Mouse (Mus musculus) ZHBTc4 (cell line): Measurements from ENCODE around the gene Nelfb.

Source experiments
- DNase-seq: peaks from one replicate; pipeline ENCODE4 v3.0.0-alpha.2; 2011; ENCODE audit warnings: low read depth, low spot score

The Nelfb gene

DNA sequence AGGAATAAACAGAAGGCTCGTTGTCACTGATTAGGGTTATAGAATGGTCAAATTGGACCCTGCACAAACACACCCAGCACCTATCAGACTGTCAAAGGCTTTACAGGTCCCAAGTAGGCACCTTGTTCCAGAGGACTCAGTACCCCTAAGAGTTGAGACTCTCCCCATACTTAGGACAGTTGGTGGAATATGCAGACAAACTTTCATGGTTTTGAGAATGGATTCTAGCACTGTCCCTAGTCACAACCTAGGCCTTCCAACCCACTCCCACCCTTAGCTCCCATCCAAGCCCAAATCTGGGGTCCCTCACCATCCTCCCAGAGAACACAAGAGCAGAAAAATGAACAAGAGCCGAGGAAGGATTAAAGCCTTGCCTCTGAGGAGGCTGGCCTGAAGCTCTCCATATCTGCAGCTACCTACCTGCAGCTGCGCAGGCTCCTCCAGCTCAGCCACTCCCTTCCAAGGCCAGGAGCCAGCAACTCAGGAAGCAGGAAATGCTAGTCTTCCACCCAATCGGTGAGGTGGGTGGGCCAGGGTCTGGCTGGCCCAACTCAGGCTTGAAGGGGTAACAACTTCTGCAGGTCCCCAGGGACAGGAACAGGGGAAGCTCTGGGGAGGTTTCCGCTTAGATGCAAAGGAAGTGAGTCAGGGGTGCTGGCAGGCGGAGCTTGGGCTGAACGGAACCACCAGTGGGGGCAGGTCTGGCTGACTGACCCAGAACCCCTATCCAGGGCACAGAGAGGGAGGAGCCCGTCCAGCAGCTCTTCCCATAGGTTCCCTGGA, 14.9 kb downstream of the Nelfb start, which contains the start of gene Tor4a:
TSS of gene Tor4a (minus strand) at position 715 of the 783 bp plus-strand sequence.
- peak; percentile 86 for DNase-seq

DNA sequence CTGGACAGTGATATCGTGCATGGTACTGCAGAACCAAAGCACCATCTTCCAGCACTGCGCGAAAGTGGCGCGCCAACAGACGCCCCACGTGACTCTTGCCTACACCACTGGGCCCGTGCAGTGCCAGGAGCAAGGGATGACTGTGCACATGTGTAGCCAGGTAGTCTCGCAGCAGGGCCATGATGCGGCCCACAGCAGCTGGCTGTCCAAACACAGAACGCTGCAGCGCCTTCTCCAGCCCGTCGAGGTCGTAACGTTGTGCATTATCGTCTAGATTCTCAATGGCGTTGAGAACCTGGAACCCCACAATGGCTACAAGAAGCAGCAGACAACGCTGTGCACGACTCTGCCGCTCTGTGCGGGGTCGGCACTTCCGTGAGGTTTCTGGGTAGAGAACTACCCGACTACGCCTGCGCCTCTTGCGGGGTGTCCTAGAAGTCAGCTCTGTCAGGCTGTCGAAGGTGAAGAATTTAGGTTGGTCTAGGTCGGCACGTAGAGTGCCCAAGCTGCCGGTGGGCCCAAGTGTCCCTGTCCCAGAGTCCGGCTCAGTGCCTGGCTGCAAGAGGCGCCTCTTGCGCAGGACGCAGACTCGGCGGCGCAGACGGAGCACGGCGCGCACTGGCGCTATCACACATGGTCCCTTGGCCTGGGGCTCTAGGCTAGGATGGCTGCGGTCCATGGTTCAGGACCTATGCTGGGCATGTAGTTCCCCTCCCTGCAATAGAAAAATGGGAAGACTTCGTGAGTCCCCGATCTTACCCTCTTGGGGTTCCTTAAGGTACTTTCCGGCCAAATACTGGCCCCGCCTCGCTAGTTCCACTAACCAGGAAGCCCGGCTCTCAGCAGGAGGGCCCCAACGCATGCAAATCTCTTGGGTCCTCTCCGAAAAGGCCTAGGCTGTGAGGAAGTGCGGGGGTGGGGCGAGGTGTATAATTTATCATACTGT, 15.8 kb downstream of the Nelfb start:
- peak; percentile 71 for DNase-seq

DNA sequence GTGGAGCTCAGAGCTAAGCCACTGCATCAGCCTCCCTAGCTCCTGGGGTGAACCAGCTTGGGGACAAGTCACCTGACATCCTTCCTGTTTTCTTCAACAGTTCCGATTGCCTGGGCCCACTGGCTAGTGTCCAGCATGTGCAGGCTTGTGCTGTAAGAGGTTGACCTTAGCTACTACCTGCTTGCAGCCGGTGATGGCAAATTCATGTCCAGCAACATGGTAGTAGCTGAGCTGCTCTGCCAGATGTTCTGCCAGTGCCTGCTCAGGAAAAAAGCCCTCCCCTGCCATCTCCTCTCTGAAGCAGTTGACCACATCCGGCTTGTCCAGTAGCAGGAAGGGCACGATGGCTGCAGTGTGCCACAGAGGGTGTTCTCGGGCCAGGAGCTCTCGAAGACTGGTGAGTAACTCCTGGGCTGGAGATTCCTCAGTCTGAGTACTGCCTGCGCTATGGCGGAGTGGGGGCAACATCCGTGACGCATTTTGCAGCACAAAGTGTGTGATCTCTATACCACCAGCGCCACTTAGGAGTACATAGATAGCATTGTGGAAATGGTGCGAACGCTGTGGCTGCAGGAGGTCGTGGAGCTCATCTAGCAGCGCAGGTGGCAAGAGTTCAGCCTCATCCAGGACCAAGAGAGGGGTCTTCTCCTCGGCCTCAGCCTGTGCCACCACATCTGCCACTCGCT, 16.7 kb downstream of the Nelfb start:
- no peak for DNase-seq

DNA sequence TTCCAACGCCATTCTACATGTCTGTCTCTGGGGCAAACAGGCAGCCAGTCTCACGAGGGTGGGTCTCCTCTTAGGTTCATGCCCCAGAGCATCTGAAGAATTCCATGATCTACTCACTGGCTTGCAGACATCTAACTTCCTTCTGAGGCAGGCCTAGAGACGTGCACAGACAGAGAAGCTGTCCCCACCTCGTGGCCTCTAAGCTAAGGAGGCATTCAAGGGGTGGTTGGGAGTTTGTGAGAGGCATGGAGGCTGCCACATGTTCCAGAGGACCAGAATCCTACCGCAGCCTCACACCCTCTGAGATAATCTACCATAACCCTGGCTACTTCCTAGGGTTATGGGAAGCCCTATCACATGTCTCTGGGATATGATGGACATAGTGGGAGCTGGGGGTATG, 17.3 kb downstream of the Nelfb start:
- no peak for DNase-seq

DNA sequence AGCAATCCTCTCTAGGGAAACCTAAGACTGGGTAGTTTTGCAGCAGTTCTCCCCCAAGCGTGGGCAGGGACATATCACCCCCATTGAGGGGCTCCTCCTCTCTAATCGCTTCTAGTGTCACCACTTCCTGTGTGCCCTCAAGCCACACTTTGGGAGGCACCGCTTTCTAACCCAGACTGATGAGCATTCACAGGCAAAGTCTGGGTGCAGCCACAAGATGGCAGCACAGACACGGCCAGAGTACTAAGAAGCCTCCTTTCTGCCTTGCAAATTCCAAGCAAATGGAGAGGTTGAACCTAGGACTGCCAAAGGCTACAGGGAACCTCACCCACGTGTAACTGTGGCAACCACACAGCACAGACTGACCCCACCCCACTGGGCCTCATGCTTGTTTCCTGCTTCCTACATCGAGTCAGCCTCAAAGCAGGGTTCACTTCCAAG, 17.9 kb downstream of the Nelfb start:
- peak; percentile 97 for DNase-seq

DNA sequence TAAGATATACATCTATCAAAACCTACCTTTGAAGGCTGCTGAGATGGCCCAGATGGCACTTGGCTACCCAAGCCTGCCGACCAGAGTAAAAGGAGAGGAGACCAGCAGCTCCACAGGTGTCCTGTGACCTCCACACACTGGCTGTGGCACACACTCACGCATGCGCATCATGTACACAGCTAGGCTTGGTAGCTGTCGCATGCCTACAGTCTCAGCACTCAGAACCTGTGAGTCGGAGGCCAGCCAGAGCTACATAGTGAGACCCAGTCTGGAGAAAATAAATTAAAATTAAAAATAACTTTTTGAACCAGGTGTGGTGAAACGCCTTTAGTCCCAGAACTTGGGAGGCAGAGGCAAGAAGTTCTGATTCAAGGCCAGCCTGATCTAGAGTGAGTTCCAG, 23.4 kb downstream of the Nelfb start:
- no peak for DNase-seq

DNA sequence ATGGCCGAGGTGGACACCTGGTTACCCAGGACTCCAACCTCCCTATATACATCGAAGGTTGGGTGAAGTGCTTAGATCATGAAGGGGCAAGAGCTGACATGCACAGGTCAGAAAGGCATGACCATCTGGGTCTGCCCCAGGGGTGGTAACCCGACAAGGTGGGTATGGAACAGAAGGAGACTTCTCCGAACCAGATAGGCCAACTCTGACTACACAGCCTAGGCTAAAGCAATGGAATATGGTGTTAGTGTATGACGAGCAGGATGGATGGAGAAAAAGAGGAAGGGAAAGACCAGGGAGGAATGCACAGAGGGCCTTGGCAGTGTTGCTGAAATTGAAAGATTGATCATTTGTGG, 24.7 kb downstream of the Nelfb start:
- DNase-seq = no peak

DNA sequence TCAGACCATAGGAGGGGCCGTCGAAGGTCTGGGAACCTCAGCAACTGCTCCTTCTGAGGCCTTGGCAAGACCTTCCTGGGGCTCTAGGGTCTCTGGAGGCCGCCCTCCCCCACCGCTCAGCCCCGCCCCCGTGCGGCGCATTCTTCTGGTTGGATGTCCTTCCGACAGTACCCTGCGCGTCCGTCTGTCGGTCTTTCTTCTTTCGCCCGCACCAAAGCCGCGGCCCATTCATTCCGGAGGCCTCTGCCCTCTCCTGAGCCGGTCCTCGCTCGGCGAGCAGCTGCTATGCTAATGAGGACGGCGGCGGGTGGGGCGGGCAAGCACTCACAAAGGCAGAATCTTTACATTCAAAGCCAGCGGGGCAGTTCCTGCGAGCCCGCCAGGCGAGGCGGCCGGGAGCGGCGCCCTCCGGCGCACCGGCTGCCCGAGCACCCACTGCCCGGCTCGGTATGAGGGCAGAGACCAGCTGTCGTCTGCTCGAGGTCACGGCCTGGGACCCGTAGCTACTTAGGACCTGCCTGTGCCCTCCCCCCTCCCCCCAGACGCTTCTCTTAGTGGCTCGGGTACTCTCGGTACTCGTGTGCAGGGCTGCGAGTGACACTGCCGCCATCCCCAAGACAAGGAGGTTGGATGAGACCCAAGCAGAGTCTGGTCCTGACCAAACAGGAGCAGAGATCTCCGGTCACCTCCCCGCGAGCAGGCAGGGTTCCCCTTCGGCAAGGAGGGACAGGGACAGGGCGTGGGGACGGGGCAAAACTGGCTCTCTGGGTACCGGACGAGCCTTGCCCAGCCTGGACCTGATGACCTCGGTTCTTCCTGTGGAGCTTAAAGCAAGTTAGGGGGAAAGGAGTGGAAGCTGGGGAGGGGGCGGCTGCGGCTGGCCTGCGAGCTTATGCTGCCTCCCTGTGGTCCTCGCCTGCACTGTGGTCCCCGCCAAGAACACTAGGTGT, 25.4 kb downstream of the Nelfb start:
- peak; percentile 88 for DNase-seq

DNA sequence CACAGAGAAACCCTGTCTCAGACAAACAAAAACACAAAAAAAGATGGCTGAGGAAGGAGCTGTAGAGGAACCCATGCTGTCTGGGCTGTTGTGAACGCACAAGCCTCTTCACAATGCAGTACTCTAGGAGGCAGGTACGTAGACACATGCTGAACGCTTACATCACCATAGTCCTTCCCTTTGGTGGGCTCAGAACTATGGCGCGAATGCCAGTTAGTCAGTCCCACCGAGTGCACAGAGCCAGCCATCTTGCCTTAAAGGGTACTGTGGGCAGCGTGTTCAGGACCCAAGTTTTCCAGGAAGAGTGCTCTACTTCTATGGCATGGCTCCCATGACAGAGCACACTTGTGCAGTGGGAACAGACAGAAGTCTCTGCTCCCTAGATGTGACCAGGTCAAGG, 26.8 kb downstream of the Nelfb start:
- no peak for DNase-seq

DNA sequence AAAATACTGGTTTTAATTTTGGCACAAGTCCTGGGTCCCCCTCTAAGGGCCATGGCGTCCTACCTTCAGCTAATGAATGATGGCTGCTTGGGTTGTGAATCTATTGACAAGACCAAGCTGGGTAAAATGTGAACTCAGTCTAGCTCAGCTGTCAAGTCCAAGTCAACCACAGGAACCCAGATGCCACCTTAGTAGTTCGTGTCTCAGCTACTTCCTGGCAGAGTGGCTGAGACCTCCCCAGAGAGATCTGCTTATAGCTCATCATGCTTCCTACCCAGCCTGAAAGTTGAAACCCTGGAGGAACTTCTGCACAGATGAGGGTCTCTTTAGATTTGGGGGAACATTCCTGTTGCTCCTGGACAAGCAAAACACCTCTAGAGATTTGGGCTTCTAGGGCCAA, 28.0 kb downstream of the Nelfb start:
- no peak for DNase-seq

DNA sequence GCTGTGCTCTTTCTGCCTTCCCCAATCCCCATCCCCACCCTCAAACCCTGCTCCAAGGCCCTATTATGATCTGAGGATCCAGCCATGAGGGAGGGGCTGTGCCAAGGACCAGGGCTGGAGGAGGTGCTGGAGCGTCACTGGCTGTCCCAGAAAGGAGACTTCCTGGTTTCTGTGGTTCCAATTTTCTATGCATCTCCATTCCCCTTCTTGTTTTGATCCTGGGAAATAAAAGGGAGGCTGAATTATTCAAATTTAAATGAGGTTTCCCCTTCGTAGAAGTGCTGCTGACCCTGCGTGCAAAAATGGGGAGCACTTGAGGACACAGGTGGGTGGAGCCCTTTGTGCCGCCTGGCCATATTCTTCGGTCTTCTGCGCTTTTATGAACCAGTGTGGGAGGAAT, 28.6 kb downstream of the Nelfb start:
- no peak for DNase-seq

DNA sequence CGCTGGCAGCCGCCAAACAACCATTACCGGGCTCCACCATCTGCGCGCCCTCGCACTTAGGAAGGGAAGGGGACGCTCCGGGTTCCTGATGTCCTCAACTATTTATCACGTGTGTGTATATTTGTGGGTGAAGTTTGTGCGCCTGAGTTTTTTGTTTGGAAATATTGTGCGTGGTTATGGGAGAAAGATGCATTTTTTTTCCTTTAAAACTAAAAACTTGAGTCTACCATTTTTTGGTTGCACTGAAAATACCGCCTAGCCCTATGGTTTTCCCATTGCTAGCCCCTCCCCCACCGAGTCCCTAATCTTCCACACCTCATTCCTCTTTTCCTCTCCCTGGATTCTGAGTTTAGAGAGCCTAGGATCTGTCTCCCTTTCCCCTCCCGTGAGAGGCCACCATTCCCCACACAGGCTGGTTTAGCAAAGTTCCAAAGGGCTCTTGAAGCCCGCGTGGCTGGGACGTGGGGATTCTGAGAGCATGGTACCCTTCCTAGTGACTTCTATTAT, 29.3 kb downstream of the Nelfb start:
- DNase-seq = peak; percentile 51

DNA sequence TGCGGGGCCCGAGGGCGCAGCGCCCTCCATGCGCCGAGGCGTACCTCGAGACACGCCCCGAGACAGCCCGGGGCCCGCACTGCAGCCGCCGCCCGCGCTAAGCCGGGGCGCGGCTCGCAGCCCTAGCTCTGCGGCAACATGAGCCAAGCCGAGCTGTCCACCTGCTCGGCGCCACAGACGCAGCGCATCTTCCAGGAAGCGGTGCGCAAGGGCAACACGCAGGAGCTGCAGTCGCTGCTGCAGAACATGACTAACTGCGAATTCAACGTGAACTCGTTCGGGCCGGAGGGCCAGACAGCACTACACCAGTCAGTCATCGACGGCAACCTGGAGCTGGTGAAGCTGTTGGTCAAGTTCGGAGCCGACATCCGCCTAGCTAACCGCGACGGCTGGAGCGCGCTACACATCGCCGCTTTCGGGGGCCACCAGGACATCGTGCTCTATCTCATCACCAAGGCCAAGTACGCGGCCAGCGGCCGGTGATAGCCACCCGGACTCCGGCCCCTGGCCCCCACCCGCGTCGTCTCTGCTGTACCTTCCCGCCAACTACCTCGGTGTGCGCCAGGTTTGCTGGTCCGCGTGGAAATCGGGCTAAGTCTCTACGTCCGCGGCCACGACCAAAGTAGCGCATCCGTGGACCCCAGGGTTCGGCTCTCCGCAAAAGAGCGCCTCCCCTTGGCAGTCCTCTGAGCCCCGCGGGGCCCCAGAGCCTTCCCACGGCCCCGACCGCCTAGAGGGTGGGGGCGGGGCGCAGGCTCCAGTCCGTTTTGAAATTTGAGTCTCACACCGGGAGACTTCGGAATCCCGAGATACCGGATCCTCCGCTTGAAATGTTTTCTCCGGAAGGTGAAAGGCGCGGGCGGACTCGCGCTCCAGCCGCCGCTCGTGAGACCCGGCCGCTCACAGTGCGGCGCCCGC, 30.1 kb downstream of the Nelfb start:
- peak; percentile 86 for DNase-seq

DNA sequence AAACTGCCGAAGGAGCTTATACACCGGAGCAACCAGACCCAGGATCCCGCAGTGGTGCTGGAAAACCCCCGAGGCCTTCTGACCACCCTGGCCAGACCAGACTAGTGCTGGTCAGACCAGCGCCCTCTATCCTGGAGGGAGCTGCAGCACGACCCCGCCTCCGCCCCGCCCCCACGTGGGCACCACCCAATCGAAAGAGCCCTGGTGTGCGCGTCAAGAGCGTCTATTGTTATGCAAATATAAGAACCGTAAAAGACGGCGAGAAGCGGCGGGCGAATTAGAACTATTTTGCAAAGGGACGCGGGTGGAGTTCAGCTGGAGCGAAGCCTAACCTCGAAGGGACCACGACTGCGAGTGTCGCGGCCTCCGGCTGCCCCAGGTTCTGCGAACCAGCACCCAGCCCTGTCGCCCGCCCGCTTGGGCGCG, 30.8 kb downstream of the Nelfb start, which contains the start of gene Nrarp:
TSS of gene Nrarp (plus strand) at position 281 of the 426 bp plus-strand sequence.
- DNase-seq = peak; percentile 97

DNA sequence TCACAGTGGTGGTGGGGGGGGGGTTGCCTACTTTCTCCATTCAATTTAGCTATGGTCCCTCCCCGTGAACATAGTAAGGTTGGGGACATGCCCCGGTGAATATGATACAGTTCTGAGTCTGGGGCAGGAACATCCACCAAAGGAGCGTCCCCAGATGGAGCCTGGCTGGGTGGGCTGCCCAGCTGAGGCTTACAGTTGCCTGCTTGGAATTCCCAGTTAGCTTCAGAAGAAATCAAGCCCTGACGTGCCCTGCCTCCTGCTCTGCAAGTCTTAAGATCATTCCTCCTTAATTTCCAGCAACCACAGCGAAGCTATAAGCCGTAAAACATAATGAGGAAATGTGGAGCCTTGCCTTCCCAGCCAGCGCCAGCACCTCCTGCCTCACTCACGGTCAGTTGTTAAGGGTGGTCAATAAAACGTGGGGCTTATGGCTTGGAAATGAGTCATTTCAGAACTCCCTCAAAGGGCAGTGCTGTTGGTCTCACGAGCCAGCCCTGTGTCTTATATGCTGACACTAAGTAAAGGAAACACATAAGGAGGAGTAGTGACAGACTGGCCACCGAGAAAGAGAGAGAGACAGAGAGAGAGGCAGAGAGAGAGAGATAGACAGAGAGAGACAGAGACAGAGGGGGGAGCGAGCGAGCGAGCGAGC, 31.6 kb downstream of the Nelfb start:
- no peak for DNase-seq

DNA sequence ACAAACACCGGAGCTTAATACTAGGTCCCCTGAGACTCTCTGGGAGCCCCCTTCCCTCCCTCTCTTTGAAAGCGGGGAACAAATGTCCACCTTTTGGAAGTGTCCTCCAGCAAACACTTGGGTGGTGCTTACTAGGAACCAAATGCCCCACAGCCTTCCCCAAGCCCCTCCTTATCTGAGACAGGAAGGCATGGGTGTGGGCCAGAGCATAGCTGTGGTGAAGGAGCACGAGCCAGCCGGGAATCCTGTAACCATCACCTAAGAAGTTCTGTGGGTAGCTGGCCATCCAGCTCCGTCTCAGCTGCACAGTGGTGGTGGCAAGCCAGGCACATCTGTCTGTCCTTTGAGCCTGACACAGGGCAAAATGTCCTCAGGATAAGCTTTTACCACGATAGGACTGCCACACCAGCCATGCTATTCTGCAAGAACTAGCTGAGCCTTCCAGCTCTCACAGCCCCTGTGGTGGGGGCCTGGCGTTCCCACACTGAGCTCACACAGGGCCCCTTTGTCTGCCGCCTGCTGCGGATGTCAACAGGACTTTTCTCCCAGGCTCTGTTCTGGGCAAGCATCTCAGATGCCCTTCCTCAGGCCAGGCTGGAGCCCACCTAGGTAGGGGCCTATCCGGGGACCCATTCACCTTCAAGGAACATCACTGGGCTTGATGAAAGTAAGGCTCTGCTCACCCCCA, 32.9 kb downstream of the Nelfb start:
- no peak for DNase-seq

DNA sequence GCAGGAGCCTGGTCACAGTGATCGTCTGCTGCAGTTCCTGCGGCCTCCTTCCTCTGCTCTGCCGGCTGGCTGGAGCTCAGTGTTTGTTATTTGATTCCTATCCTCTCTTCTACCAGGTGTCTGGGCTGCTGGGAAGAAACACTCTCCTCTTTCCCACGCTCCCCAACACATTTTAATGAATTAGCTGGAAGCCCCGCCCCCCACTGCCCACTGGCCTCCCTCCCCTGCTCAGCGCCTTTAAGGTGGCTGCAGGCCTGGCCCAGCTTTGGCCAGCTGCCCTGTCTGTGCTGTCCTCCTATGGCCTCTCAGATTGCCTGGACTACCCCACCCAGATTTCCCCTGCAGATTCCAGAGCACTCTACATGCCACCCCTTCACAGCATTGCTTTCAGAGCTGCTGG, 33.6 kb downstream of the Nelfb start:
- no peak for DNase-seq

DNA sequence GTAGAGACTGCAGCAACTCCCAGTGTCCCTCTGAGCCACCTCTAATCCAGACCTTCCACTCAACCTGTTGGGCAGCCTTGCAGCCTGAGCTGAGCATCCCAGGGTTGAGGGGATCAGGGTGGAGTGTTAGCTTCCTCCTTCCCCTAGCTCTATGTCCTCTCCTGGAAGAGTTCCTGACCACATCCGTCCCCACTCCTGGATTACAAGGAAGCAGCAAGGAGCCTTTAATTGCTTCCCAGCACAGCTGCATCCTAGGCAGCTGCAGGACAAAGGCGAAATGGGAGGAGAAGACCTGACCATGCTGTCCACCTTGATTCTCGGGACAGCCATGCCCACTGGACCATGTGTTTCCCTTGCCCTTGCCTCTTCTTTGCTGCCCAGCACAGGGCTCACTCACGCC, 34.2 kb downstream of the Nelfb start:
- DNase-seq = no peak
